Mouse (Mus musculus) spleen, adult 2 months (tissue): ENCODE measurements around the gene Capn10.

ENCODE experiments used
- CTCF ChIP-seq: fragments of 200-500 bp; IDR thresholded peaks from 2 replicates; pipeline ENCODE4 v1.5.1; 2011; ENCODE audit warnings: mild to moderate bottlenecking, inconsistent platforms; ENCODE audit not compliant: insufficient read depth, insufficient read length, insufficient replicate concordance; ENCODE audit errors: extremely low read depth
- POLR2A ChIP-seq: fragments of 200-500 bp; IDR thresholded peaks from 2 replicates; pipeline ENCODE4 v1.6.1; 2011; ENCODE audit warnings: low read depth, low read length, inconsistent platforms

DNA sequence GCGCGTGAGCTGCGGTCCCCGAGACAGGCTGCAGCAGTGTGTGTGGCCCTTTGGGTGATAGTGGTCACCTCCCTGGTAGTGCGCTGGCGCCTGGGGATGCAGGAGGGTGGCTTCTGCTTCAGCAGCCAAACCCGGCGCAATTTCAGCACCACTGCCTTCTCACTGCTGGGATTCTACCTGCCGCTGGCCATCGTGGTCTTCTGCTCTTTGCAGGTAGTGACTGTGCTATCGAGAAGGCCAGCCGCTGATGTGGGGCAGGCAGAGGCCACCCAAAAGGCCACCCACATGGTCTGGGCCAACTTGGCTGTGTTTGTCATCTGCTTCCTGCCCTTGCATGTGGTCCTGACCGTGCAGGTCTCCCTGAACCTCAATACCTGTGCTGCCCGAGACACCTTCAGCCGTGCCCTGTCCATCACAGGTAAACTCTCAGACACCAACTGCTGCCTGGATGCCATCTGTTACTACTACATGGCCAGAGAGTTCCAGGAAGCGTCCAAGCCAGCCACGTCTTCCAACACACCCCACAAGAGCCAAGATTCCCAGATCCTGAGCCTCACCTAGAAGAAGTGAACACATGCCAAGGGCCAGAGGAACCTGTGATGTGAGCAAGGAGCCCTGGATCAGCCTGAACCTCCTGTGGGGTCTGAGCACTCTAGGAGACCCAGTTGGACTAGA lies 48.9 kb downstream of the Capn10 start:
- TF ChIP-seq CTCF (no peak), POLR2A (no peak)
